Mouse (Mus musculus) liver, embryonic 13.5 days (tissue): ENCODE data around the gene Ube2n. TPM values are rescaled to one million over a fixed set of nuclear protein-coding genes. Genes with fewer than 3 reads are reported as not detected.

Source experiments
- ATAC-seq: fragments of 200-750 bp; cut with Nextera tagmentation; 2 replicates; pipeline ENCODE4 v1.8.0; 2017; ENCODE audit warnings: low read depth, mild to moderate bottlenecking, moderate number of reproducible peaks, moderate library complexity
- DNase-seq: peaks from one replicate; pipeline ENCODE4 v3.0.0; 2022
- H3K27ac ChIP-seq: fragments of 300-500 bp; sonication (generic); 2 replicates; pipeline ENCODE4 v1.5.1; 2015; ENCODE audit warnings: moderate library complexity, mild to moderate bottlenecking, inconsistent platforms
- H3K27me3 ChIP-seq: fragments of 300-500 bp; sonication (generic); 2 replicates; pipeline ENCODE4 v1.6.1; 2015; ENCODE audit warnings: mild to moderate bottlenecking, inconsistent platforms
- H3K36me3 ChIP-seq: fragments of 300-500 bp; sonication (generic); 2 replicates; pipeline ENCODE4 v1.6.1; 2015; ENCODE audit warnings: mild to moderate bottlenecking, inconsistent platforms
- H3K4me1 ChIP-seq: fragments of 300-500 bp; sonication (generic); replicated peaks from 2 replicates; pipeline ENCODE4 v1.6.1; 2015; ENCODE audit warnings: inconsistent platforms
- H3K4me2 ChIP-seq: fragments of 300-500 bp; sonication (generic); 2 replicates; pipeline ENCODE4 v1.6.1; 2015; ENCODE audit warnings: inconsistent platforms, mild to moderate bottlenecking, moderate library complexity
- H3K4me3 ChIP-seq: fragments of 300-500 bp; sonication (generic); replicated peaks from 2 replicates; pipeline ENCODE4 v1.5.1; 2015; ENCODE audit warnings: mild to moderate bottlenecking, inconsistent platforms
- H3K9ac ChIP-seq: fragments of 300-500 bp; sonication (generic); 2 replicates; pipeline ENCODE4 v1.6.1; 2015; ENCODE audit warnings: mild to moderate bottlenecking, inconsistent platforms
- H3K9me3 ChIP-seq: fragments of 300-500 bp; sonication (generic); replicated peaks from 2 replicates; pipeline ENCODE4 v1.6.1; 2016; ENCODE audit warnings: inconsistent platforms
- WGBS: fragments of 180-500 bp; shearing (Covaris S2); methylation state at CpG from one replicate; pipeline ENCODE4 v1.1.7; 2015; ENCODE audit not compliant: insufficient replicate concordance; 5-methylcytosine and 5-hydroxymethylcytosine counted together
- polyA plus RNA-seq: library from polyadenylated mRNA; unstranded; fragments of >200 nt; fragmentation: Nextera tagmentation; extraction: Ambion mirVana; gene quantifications from 2 replicates; pipeline ENCODE4 v1.2.1, GENCODE M21; 2015

Gene Ube2n
- polyA plus RNA-seq, 1 experiment from 2014 or later, result 183 TPM

DNA sequence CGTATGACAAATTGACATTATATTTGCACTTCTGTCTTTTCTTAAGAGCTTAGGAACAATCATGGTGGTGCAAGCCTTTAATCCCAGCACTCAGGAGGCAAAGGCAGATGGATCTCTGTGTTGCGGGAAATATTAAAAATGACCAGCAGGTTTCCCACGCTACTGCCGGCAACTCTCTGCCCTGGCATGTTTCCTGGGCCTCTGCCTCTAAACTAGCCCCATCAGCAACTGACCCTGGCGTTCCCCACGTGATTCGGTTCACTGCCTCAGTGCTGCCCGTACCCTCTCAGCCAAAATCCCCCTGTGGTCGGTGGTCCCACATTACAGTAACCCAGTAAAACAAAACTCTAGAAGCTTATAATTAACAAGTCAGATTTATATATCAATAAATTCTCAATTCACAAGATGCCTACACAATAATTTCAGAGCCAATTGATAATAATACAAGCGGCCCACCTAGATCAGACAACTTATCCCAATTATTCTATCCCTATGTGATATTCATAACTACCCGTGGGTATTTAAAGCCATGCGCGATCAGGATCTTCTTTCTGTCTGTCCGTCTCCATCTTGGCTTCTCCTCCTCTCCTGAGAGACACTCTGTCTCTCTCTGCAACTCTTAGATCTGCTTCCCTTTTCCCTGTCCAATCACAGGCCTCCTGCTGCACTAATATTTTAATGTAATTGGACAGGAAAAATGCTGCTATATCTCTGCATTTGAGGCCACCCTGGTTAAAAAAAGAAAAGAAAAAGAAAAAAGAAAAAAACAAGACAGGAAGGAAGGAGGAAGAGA, 11.3 kb upstream of the Ube2n start:
- Histone ChIP-seq H3K4me1 (peaks cover 17% of the 10 kb centered on the region), H3K4me2 (no peak overlapping the region), H3K36me3 (peaks cover 1% of the 10 kb centered on the region; the same call in 1 of the 2 replicates), H3K9ac (no peak overlapping the region), H3K4me3 (no peak overlapping the region), H3K9me3 (no peaks in the 10 kb centered on the region), H3K27me3 (no peaks in the 10 kb centered on the region), H3K27ac (no peak overlapping the region)
- DNase-seq (no peak), ATAC-seq (no peak)
- WGBS, result 79% methylated on average over 14 of the region's 14 CpGs

DNA sequence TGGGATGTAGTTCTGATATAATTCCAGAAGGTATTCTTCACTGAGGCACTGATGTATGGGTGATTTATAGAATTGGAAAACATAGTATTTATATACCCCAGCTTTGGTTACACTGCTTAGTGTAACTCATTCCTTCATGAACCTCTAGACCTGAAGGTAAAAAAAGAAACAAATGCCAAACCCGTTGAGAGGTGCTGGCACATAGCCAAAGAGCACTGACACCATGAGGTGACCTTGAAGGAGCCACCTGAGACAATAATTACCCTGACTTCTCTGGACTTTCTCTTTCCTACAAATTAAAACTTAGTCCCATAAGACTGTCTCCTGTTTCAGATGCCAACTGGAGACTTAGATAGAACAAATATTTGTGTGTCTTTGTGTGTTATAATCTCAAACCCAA, 10.6 kb upstream of the Ube2n start:
- no peak for ATAC-seq
- Histone ChIP-seq H3K4me1 (peaks cover 17% of the 10 kb centered on the region), H3K27ac (no peak overlapping the region), H3K27me3 (no peaks in the 10 kb centered on the region), H3K9ac (no peak overlapping the region), H3K4me3 (no peak overlapping the region), H3K36me3 (no peaks in the 10 kb centered on the region), H3K9me3 (no peaks in the 10 kb centered on the region), H3K4me2 (no peak overlapping the region)
- DNase-seq, result no peak
- WGBS, result 26% methylated on average over 1 of the region's 1 CpGs

DNA sequence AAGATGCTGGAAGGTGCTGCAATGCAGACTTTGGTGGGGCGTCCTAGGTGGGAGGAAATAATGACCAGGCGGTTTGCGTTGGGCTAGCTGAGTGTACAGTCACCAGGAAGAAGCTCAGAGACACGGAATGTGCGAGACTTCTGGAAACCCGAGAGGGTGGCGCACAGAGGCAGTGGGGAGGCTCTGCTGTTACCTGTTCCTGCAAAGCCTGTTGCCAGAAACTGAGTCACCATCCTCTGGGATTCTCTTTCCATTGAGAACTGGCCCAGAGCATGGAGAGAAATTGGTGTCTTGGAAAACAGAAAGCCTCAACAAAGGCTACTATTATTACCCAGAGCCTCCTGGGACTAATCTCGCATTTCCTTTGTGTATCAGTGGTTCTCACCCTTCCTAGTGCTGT, 6.8 kb upstream of the Ube2n start:
- H3K4me2 ChIP-seq, result no peak overlapping the region
- no peaks in the 10 kb centered on the region for H3K27me3 ChIP-seq
- no peak overlapping the region for H3K27ac ChIP-seq
- no peak overlapping the region for H3K9ac ChIP-seq
- DNase-seq (no peak), ATAC-seq (no peak)
- no peaks in the 10 kb centered on the region for H3K36me3 ChIP-seq
- no peaks in the 10 kb centered on the region for H3K4me1 ChIP-seq
- WGBS, result 81% methylated on average over 8 of the region's 8 CpGs
- no peak overlapping the region for H3K4me3 ChIP-seq
- 0 out of 2 replicates have a peak, but pooled peaks cover 2% of the 10 kb centered on the region for H3K9me3 ChIP-seq

DNA sequence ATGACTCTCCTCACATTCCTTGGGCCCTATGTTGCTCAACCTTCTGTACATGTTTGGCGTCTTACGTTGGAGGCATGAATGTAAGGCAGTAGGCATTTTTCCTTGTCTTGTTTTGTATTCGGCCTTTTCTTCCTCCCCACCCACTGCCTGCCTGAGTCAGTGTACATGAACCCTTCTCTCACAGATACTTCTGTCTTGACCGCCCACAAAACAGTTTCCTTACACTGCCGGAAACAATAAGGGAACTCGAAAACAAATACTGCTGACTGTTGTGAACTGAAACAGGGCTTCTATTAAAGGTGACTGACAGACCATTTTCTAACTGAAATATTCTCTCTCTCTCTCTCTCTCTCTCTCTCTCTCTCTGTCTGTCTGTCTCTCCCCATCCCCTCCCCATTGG, 6.2 kb upstream of the Ube2n start:
- H3K9me3 ChIP-seq, result 0 out of 2 replicates have a peak, but pooled peaks cover 2% of the 10 kb centered on the region
- DNase-seq (no peak), ATAC-seq (no peak)

DNA sequence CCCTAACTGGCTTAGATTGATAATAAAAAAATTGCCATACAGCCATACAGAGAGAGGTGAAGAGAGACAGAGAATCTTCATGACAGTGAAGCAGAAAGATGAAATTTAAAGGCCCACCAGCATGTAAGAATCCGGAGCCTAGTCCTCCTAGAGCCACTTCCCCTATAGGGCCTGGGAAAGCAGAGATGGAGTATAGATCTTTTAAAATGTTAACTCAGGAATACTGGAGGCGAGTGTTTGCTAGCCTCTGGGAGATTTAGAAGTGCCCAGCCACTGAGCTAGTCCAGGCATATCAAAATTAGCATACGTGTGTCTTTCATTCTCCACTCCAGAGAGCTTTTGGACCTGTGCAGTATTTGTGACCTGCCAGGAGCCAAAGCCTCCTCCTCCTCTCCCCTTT, 5.7 kb upstream of the Ube2n start:
- Histone ChIP-seq H3K4me1 (peaks cover 8% of the 10 kb centered on the region), H3K4me3 (no peak overlapping the region), H3K36me3 (no peaks in the 10 kb centered on the region), H3K9ac (no peak overlapping the region), H3K27me3 (no peaks in the 10 kb centered on the region), H3K4me2 (no peak overlapping the region), H3K9me3 (0 out of 2 replicates have a peak, but pooled peaks cover 2% of the 10 kb centered on the region), H3K27ac (no peak overlapping the region)
- no peak for DNase-seq
- no peak for ATAC-seq
- 57% methylated on average over 3 of the region's 3 CpGs for WGBS

More for the DNA sequence above, 6.2 kb upstream of the Ube2n start:
- Histone ChIP-seq H3K27me3 (no peaks in the 10 kb centered on the region), H3K4me2 (no peak overlapping the region), H3K4me3 (no peak overlapping the region), H3K9ac (no peak overlapping the region), H3K4me1 (peaks cover 3% of the 10 kb centered on the region), H3K36me3 (no peaks in the 10 kb centered on the region), H3K27ac (no peak overlapping the region)
- WGBS, result 41% methylated on average over 6 of the region's 6 CpGs

DNA sequence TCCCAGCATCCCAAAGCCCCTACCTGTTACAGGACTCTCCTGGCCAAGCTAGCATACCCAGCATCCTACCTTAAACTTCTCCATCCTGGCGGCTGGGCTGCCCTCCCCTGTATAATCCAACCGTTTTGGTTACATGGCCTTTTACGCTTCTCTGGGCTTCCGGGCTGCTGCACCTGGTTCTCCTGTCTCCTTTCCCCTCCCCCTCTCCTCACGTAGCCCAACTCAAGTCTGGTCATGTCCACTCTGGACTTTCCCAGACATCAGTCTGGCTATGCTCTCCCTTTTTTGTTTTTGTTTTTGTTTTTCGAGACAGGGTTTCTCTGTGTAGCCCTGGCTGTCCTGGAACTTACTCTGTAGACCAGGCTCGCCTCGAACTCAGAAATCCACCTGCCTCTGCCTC, 2.3 kb upstream of the Ube2n start:
- WGBS, result 78% methylated on average over 8 of the region's 8 CpGs

DNA sequence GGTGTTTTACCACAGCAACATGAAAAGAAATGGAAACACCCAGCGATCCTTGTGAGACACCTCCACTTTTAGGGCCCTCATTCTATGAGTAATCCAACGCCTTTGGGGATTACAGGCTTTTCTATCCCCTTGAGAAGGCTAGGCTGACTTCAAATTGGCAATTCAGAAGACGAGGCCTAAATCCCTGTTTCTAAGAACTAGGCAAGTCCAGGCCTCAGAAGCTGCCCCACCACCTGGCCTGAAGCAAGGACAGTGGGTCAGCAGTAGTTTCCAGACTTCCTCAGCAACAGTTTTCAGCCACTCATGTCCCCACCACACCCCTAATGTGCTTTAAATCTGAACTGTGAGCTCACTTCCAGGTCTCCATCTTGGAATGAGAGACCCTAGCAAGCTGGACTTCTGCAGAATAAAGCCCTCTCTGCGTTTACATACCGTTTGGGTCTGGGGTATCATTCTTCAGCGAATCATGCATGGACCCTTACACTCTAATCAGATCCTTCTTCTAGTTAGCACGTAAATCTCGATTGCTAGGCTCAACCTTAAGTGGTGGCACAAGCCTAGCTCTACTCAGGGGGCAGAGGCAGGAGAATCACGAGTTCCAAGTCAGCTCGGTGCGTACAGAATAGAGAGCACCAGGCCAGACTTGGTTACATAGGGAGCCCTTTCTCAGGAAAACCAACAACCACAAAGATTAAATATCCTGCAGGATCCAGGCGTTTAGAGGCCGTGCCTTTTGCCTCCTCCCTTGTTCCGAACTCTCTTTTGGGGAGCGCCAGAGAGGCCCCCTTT, 983 bp upstream of the Ube2n start:
- Histone ChIP-seq H3K36me3 (0 out of 2 replicates have a peak, but pooled peaks cover 3% of the 10 kb centered on the region), H3K4me3 (peak overlapping the region; percentile 82), H3K4me1 (peaks cover 35% of the 10 kb centered on the region), H3K9ac (peak overlapping the region; percentile 98), H3K4me2 (peak overlapping the region; percentile 82), H3K9me3 (0 out of 2 replicates have a peak, but pooled peaks cover 2% of the 10 kb centered on the region), H3K27me3 (no peaks in the 10 kb centered on the region), H3K27ac (peak overlapping the region; percentile 96)
- ATAC-seq (no peak), DNase-seq (no peak)
- 29% methylated on average over 15 of the region's 15 CpGs for WGBS

More for the DNA sequence above, 2.3 kb upstream of the Ube2n start:
- no peak overlapping the region for H3K27ac ChIP-seq
- H3K9me3 ChIP-seq, result 0 out of 2 replicates have a peak, but pooled peaks cover 2% of the 10 kb centered on the region
- ATAC-seq, result no peak
- H3K36me3 ChIP-seq, result 0 out of 2 replicates have a peak, but pooled peaks cover 2% of the 10 kb centered on the region
- no peak overlapping the region for H3K9ac ChIP-seq
- no peaks in the 10 kb centered on the region for H3K27me3 ChIP-seq
- no peak for DNase-seq
- no peak overlapping the region for H3K4me2 ChIP-seq
- H3K4me3 ChIP-seq, result no peak overlapping the region
- H3K4me1 ChIP-seq, result peaks cover 23% of the 10 kb centered on the region

DNA sequence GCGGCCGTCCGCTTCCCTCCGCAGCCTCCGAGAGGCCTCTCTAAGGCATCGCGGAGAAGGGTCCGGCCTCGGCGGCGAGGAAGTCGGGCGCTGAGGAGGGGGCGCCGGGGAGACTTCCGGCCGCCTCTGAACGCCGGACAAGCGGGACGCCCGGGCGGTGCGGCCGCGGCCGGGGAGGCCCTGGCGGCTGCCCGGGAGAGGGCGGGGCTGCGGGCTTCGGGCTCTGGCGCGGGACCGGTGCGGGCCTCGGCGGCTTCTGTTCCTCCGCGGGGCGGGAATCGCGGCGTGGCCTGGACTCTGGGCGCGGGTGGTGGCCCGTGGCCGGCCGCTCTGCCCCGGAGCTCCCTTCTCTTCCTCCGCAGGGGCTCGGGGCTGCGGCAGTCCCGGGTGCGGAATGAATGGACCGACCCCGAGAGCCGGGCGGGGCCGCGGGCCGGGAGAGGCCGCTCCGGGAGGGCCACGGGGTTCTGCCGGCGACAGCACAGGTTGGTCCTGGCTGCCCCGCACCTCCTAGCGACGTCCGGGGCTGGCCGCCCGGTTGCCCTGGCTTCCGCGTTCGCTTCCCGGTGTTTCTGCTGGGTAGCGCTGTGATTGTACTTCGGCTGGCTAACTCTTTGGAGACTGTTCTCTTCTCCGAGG, 467 bp downstream of the Ube2n start:
- under 1% methylated on average over 80 of the region's 80 CpGs for WGBS
- H3K36me3 ChIP-seq, result 0 out of 2 replicates have a peak, but pooled peaks cover 6% of the 10 kb centered on the region

DNA sequence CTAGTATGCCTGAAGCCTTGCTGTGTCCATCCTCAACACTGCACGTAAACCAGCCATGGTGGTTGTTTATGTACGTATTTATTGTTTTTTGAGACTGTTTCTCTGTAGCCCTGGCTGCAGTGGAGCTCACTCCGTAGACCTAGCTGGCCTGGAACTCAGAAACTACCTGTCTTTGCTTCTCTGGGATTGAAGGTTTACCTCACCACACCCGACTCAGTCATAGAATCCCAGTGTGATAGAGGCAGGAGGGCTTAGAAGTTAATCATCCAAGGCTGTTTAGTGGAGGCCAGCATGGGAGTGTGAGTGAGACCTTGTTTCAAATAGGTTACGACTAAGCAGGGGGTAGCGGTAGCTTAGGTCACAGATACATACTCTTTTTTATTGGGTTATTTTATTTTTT, 2.7 kb downstream of the Ube2n start:
- DNase-seq (no peak), ATAC-seq (no peak)
- 0 out of 2 replicates have a peak overlapping the region, but pooled peaks have one; percentile 12 for H3K4me2 ChIP-seq
- H3K27ac ChIP-seq, result no peak overlapping the region
- peaks cover 57% of the 10 kb centered on the region for H3K4me1 ChIP-seq
- peaks cover 10% of the 10 kb centered on the region; the same call in 1 of the 2 replicates for H3K36me3 ChIP-seq
- 85% methylated on average over 6 of the region's 6 CpGs for WGBS
- H3K9ac ChIP-seq, result 0 out of 2 replicates have a peak overlapping the region, but pooled peaks have one; percentile 13
- H3K9me3 ChIP-seq, result no peaks in the 10 kb centered on the region
- H3K4me3 ChIP-seq, result no peak overlapping the region
- no peaks in the 10 kb centered on the region for H3K27me3 ChIP-seq

More for the DNA sequence above, 467 bp downstream of the Ube2n start:
- 0 out of 2 replicates have a peak, but pooled peaks cover 2% of the 10 kb centered on the region for H3K9me3 ChIP-seq
- peak overlapping the region; percentile 96 for H3K27ac ChIP-seq
- H3K27me3 ChIP-seq, result no peaks in the 10 kb centered on the region
- ATAC-seq, result peak; percentile 54
- DNase-seq, result peak; percentile 53
- peak overlapping the region; percentile 98 for H3K9ac ChIP-seq
- peaks cover 50% of the 10 kb centered on the region for H3K4me1 ChIP-seq
- H3K4me2 ChIP-seq, result peak overlapping the region; percentile 82
- H3K4me3 ChIP-seq, result peak overlapping the region; percentile 82

DNA sequence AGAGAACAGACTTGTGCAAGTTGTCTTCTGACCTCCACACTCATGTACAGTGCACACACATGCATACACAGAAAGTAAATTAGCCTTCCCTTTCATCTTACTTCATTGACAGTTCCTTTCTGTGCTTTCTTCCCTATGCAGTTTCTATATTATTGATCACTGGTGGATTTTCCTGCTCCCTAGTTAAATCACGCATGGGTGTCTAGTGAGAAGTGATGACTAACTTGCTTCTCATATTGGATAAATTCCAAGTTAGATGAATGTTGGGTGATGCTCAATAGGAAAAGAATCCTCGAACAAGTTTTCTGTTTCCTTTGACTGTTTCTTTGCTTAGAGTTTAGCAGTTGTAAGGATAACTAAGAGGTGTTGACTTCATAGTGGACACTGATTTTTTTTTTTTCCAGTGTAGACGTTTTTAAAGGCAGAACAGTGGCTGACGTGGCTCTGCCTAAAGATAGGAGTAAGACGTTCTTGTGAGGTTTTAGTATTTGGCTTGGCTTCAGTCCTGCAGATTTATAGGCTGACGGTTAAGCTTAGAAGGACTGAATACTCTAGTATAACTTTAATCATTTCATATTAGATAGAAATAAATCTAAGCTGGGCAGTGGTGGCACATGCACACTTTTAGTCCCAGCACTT, 10.2 kb downstream of the Ube2n start:
- peaks cover 35% of the 10 kb centered on the region for H3K4me1 ChIP-seq
- ATAC-seq, result no peak
- H3K36me3 ChIP-seq, result peaks cover 5% of the 10 kb centered on the region; the same call in 1 of the 2 replicates
- no peak for DNase-seq
- no peak overlapping the region for H3K27ac ChIP-seq
- no peak overlapping the region for H3K9ac ChIP-seq
- no peak overlapping the region for H3K4me2 ChIP-seq
- 75% methylated on average over 6 of the region's 6 CpGs for WGBS
- H3K27me3 ChIP-seq, result no peaks in the 10 kb centered on the region
- H3K4me3 ChIP-seq, result no peak overlapping the region
- no peaks in the 10 kb centered on the region for H3K9me3 ChIP-seq
